Comparison of ENCODE assay signal across 8 mouse cellular contexts in the genomic region with DNA sequence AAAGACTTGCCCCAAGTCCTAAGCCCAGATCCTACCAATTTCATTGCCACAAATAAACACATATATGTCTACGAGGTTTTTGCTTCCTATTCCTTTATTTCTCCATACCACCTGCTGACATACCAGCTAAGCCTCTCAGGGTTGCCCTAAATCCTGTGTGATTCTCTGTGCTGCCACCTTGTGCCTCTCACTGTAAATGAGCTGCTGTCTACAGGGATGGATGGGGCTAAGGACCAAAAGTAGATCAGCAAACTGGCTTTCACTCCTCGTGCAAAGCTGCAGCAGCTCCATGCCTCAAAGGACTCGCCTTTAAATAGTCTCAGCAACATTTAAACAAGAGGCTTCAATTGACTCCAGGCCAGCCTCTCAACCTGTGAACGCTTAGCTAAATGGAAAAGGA. TPM values are rescaled to one million over a fixed set of nuclear protein-coding genes. Genes with fewer than 3 reads are reported as not detected.
DNase-seq lines count a peak whose midpoint lies in the region; ATAC-seq and TF ChIP-seq lines count a peak whose summit lies in the region.

No protein-coding gene starts in this region.

- H3K27ac ChIP-seq in hindbrain, embryonic 14.5 days: no peak overlapping the region
- H3K27ac ChIP-seq in hindbrain, embryonic 10.5 days: no peak overlapping the region
- no peak overlapping the region for H3K27ac ChIP-seq in CH12.LX (ENCODE audit: insufficient read depth, low read depth)
- H3K27ac ChIP-seq in kidney, embryonic 15.5 days: no peak overlapping the region

- in situ Hi-C loops in CH12.LX (cut with MboI; ENCODE audit: low pct_ligation_motif_present, low pct_unique_long_range_greater_than_20kb, low sequenced_read_pairs): no loop called here

- peak; percentile 43 for DNase-seq in hindbrain, embryonic 14.5 days (ENCODE audit: low spot score)
- no peak for DNase-seq in hindbrain, embryonic 10.5 days (ENCODE audit: low spot score)
- no peak for DNase-seq in CH12.LX (ENCODE audit: extremely low read depth)
- DNase-seq in cerebellum, adult 8-10 months: peak; percentile 53
- peak; percentile 58 to 88 for DNase-seq in left cerebral cortex, postnatal 14 days (ENCODE audit: low spot score in 2 of 2)
- no peak for DNase-seq in c-Kit-positive CD71-positive TER-119-positive erythroid progenitor cells, embryonic 14.5 days (ENCODE audit: low spot score)
- no peak for DNase-seq in lung, adult 2 months

- no peak for TF ChIP-seq POLR2A in CH12.LX (IDR thresholded peaks at IDR 0.05; ENCODE audit: low read depth, low read length)
- TF ChIP-seq POLR2A in lung, adult 2 months (IDR thresholded peaks at IDR 0.05; ENCODE audit: borderline replicate concordance, extremely low read depth, low read depth, low read length): no peak

- no peaks in the 10 kb centered on the region for H3K36me3 ChIP-seq in hindbrain, embryonic 14.5 days (replicated peaks; ENCODE audit: control insufficient read depth, insufficient read depth)
- H3K36me3 ChIP-seq in hindbrain, embryonic 10.5 days: no peaks in the 10 kb centered on the region
- H3K36me3 ChIP-seq in CH12.LX (replicated peaks in 1 of 2; ENCODE audit: control insufficient read depth in 1 of 2, insufficient read depth in 1 of 2, low read length in 1 of 2): no peaks in the 10 kb centered on the region
- H3K36me3 ChIP-seq in kidney, embryonic 15.5 days: no peaks in the 10 kb centered on the region

- intact Hi-C loops in left cerebral cortex, postnatal 14 days (cut with DNase I): no loop called here

- dilution Hi-C loops in CH12.LX (cut with MboI; ENCODE audit: extremely low pct_ligation_motif_present, extremely low pct_unique_long_range_greater_than_20kb, low sequenced_read_pairs): no loop called here

- H3K9ac ChIP-seq in hindbrain, embryonic 14.5 days: no peak overlapping the region
- no peak overlapping the region for H3K9ac ChIP-seq in CH12.LX (ENCODE audit: insufficient read depth, low read depth)
- H3K9ac ChIP-seq in kidney, embryonic 15.5 days: no peak overlapping the region

- peak; percentile 39; the same call in 1 of the 2 replicates for ATAC-seq in hindbrain, embryonic 14.5 days (ENCODE audit: low FRiP score)
- ATAC-seq in kidney, embryonic 15.5 days (replicated peaks; ENCODE audit: low FRiP score): no peak

- peak; percentile 69 for TF ChIP-seq RAD21 in CH12.LX (IDR thresholded peaks at IDR 0.05; ENCODE audit: low read depth, low read length)

- H3K4me1 ChIP-seq in hindbrain, embryonic 14.5 days (replicated peaks; ENCODE audit: control insufficient read depth, insufficient read depth, low read length): no peaks in the 10 kb centered on the region
- peaks cover 5% of the 10 kb centered on the region for H3K4me1 ChIP-seq in hindbrain, embryonic 10.5 days (replicated peaks)
- H3K4me1 ChIP-seq in CH12.LX (ENCODE audit: control insufficient read depth in 1 of 2, insufficient read depth in 2 of 2): peaks cover 6 to 40% of the 10 kb centered on the region in 2 experiments
- H3K4me1 ChIP-seq in lung, adult 2 months (ENCODE audit: control insufficient read depth, insufficient read depth, low read length): no peaks in the 10 kb centered on the region
- 0 out of 2 replicates have a peak, but pooled peaks cover 6% of the 10 kb centered on the region for H3K4me1 ChIP-seq in kidney, embryonic 15.5 days

- 0 out of 2 replicates have a peak, but pooled peaks cover 5% of the 10 kb centered on the region for H3K27me3 ChIP-seq in hindbrain, embryonic 14.5 days (ENCODE audit: control insufficient read depth, insufficient read depth, low read length)
- peaks cover 22% of the 10 kb centered on the region for H3K27me3 ChIP-seq in hindbrain, embryonic 10.5 days (ENCODE audit: insufficient read depth, poor library complexity, severe bottlenecking)
- peaks cover 2% of the 10 kb centered on the region for H3K27me3 ChIP-seq in CH12.LX (replicated peaks)
- peaks cover 18% of the 10 kb centered on the region for H3K27me3 ChIP-seq in kidney, embryonic 15.5 days

- WGBS in hindbrain, embryonic 14.5 days: 21% methylated on average over 4 of the region's 4 CpGs
- WGBS in hindbrain, embryonic 10.5 days: 25% methylated on average over 4 of the region's 4 CpGs
- 26% methylated on average over 4 of the region's 4 CpGs for WGBS in lung, adult 2 months
- WGBS in kidney, embryonic 15.5 days: 34% methylated on average over 4 of the region's 4 CpGs

- H3K79me2 ChIP-seq in CH12.LX (replicated peaks; ENCODE audit: control insufficient read depth, extremely low read depth, insufficient read depth, poor library complexity, severe bottlenecking): no peaks in the 10 kb centered on the region

- H3K4me3 ChIP-seq in hindbrain, embryonic 14.5 days (replicated peaks; ENCODE audit: low read length): no peak overlapping the region
- no peak overlapping the region for H3K4me3 ChIP-seq in hindbrain, embryonic 10.5 days
- H3K4me3 ChIP-seq in CH12.LX (replicated peaks in 1 of 3; ENCODE audit: low read depth in 2 of 3, low read length in 2 of 3, poor library complexity in 1 of 3): no peak overlapping the region
- H3K4me3 ChIP-seq in lung, adult 2 months (replicated peaks; ENCODE audit: extremely low read depth, low read depth, low read length): no peak overlapping the region
- H3K4me3 ChIP-seq in kidney, embryonic 15.5 days (replicated peaks): no peak overlapping the region

- no peaks in the 10 kb centered on the region for H3K9me3 ChIP-seq in hindbrain, embryonic 14.5 days (ENCODE audit: control insufficient read depth, low read length)
- H3K9me3 ChIP-seq in hindbrain, embryonic 10.5 days: no peaks in the 10 kb centered on the region
- H3K9me3 ChIP-seq in CH12.LX (replicated peaks; ENCODE audit: low read length): no peaks in the 10 kb centered on the region
- H3K9me3 ChIP-seq in kidney, embryonic 15.5 days (replicated peaks): no peaks in the 10 kb centered on the region

- TF ChIP-seq EP300 in CH12.LX (IDR thresholded peaks at IDR 0.05; ENCODE audit: low read length): no peak

- TF ChIP-seq CTCF in CH12.LX (conservative IDR thresholded peaks at IDR 0.05 in 1 of 2, IDR thresholded peaks at IDR 0.05 in 1 of 2; ENCODE audit: low read depth in 2 of 2, low read length in 2 of 2): peak in 1 of 2 experiments; percentile 80; a peak in 3 of 4 replicates
- TF ChIP-seq CTCF in lung, adult 2 months (IDR thresholded peaks at IDR 0.05; ENCODE audit: insufficient read depth, low read length): no peak

- H3K4me2 ChIP-seq in hindbrain, embryonic 14.5 days (replicated peaks): no peak overlapping the region
- no peak overlapping the region; the same call in 1 of the 2 replicates for H3K4me2 ChIP-seq in CH12.LX (ENCODE audit: insufficient read depth, low read depth, poor library complexity, severe bottlenecking)
- H3K4me2 ChIP-seq in kidney, embryonic 15.5 days: no peak overlapping the region

TF ChIP-seq in CH12.LX, 34 proteins besides CTCF, POLR2A, EP300 and RAD21:
- TF ChIP-seq JUND (conservative IDR thresholded peaks at IDR 0.05; ENCODE audit: low read depth, low read length) (no peak), TBP (conservative IDR thresholded peaks at IDR 0.05; ENCODE audit: low read depth, low read length) (no peak), MAX (IDR thresholded peaks at IDR 0.05; ENCODE audit: low read length) (0 out of 2 replicates have a peak, but pooled peaks have one; percentile 13), HCFC1 (IDR thresholded peaks at IDR 0.05; ENCODE audit: low read depth, low read length) (peak; percentile 38), JUN (IDR thresholded peaks at IDR 0.05; ENCODE audit: insufficient read depth, low read depth, low read length) (no peak), CHD2 (IDR thresholded peaks at IDR 0.05; ENCODE audit: low read length) (no peak), MAFK (IDR thresholded peaks at IDR 0.05; ENCODE audit: insufficient replicate concordance, low read length) (no peak), MEF2A (IDR thresholded peaks at IDR 0.05; ENCODE audit: borderline replicate concordance, low read depth, low read length) (no peak), E2F4 (IDR thresholded peaks at IDR 0.05; ENCODE audit: insufficient replicate concordance, low read depth, low read length) (no peak), SMC3 (IDR thresholded peaks at IDR 0.05; ENCODE audit: low read depth, low read length) (peak; percentile 78), IRF4 (IDR thresholded peaks at IDR 0.05; ENCODE audit: low read depth, low read length) (0 out of 2 replicates have a peak, but pooled peaks have one; percentile 28), ZC3H11A (IDR thresholded peaks at IDR 0.05; ENCODE audit: low read depth, low read length) (no peak), USF2 (conservative IDR thresholded peaks at IDR 0.05; ENCODE audit: low read depth, low read length) (no peak), MYC (IDR thresholded peaks at IDR 0.05; ENCODE audit: low read depth, low read length) (peak; percentile 69; the same call in 1 of the 2 replicates), TCF12 (IDR thresholded peaks at IDR 0.05; ENCODE audit: low read depth, low read length) (no peak), ELF1 (IDR thresholded peaks at IDR 0.05; ENCODE audit: low read depth, low read length) (no peak), ZMIZ1 (IDR thresholded peaks at IDR 0.05; ENCODE audit: low read depth, low read length) (no peak), RCOR1 (conservative IDR thresholded peaks at IDR 0.05; ENCODE audit: low read depth, low read length) (no peak), NRF1 (IDR thresholded peaks at IDR 0.05; ENCODE audit: low read depth, low read length) (no peak), UBTF (IDR thresholded peaks at IDR 0.05; ENCODE audit: low read depth, low read length) (no peak), PAX5 (IDR thresholded peaks at IDR 0.05; ENCODE audit: low read length) (no peak), NELFE (IDR thresholded peaks at IDR 0.05; ENCODE audit: low read depth, low read length) (no peak), ZNF384 (IDR thresholded peaks at IDR 0.05; ENCODE audit: low read depth, low read length) (peak; percentile 58; the same call in 1 of the 2 replicates), ZKSCAN1 (IDR thresholded peaks at IDR 0.05; ENCODE audit: borderline replicate concordance, low read depth, low read length) (no peak), ETS1 (conservative IDR thresholded peaks at IDR 0.05; ENCODE audit: low read depth, low read length) (no peak), BHLHE40 (IDR thresholded peaks at IDR 0.05; ENCODE audit: low read depth, low read length) (0 out of 2 replicates have a peak, but pooled peaks have one; percentile 33)
TF ChIP-seq in CH12.LX: peak in this region for 7.

RNA-seq across cellular contexts. Expression of a gene that starts 7.9 kb away (rescaled TPM):
- 2.7 and 3.9 TPM in 2 replicates for polyA plus RNA-seq in hindbrain, embryonic 14.5 days (2014; fragmentation: Nextera tagmentation; extraction: Ambion mirVana)
- polyA plus RNA-seq in hindbrain, embryonic 10.5 days (2016; fragmentation: Nextera tagmentation; extraction: Ambion mirVana): 12.3 and 27.2 TPM in 2 replicates
- total RNA-seq in CH12.LX (2012; rRNA removed): 46.4 and 50.6 TPM in 2 replicates
- 51.9 and 52.4 TPM in 2 replicates for total RNA-seq in CH12.LX (2014; rRNA removed)
- 64.3 and 69.8 TPM in 2 replicates for polyA plus RNA-seq in CH12.LX (2012; ENCODE audit: insufficient read length, low read depth)
- total RNA-seq in left cerebral cortex, postnatal 14 days (2021): 1 to 10 TPM; 2.3 to 2.6 TPM
- polyA plus RNA-seq in lung, adult 2 months (2012; rRNA removed): 1.3 and 6.2 TPM in 2 replicates
- 5.4 and 5.7 TPM in 2 replicates for polyA plus RNA-seq in kidney, embryonic 15.5 days (2015; fragmentation: Nextera tagmentation; extraction: Ambion mirVana)

Comparison
In these comparisons a context has a peak if more than half of its experiments do, and no peak if none do; other contexts are left out.
1. DNase-seq: peak in hindbrain, embryonic 14.5 days (single experiment), cerebellum, adult 8-10 months (single experiment) and left cerebral cortex, postnatal 14 days (2 of 2); none in hindbrain, embryonic 10.5 days (single experiment), CH12.LX (single experiment), c-Kit-positive CD71-positive TER-119-positive erythroid progenitor cells, embryonic 14.5 days (single experiment) and lung, adult 2 months (single experiment).